Mouse (Mus musculus) olfactory bulb, adult 2 months (tissue): ENCODE results near the gene Syne3. TPM values are rescaled to one million over a fixed set of nuclear protein-coding genes. Genes with fewer than 3 reads are reported as not detected.
A peak's percentile ranks its signal among the peaks of the same experiment; 100 is the strongest.

Experiments
- H3K27ac ChIP-seq: fragments of 200-500 bp; 2 replicates; pipeline ENCODE4 v1.5.1; 2012; ENCODE audit warnings: low read depth, low read length; ENCODE audit not compliant: insufficient read depth
- H3K4me1 ChIP-seq: fragments of 200-500 bp; 2 replicates; pipeline ENCODE4 v1.6.1; 2012; ENCODE audit warnings: low read length; ENCODE audit not compliant: control insufficient read depth, insufficient read depth
- H3K4me3 ChIP-seq: fragments of 200-500 bp; 2 replicates; pipeline ENCODE4 v1.5.1; 2012; ENCODE audit warnings: mild to moderate bottlenecking, low read depth, low read length, moderate library complexity; ENCODE audit not compliant: insufficient read depth
- CTCF ChIP-seq: fragments of 200-500 bp; IDR thresholded peaks from 2 replicates; pipeline ENCODE4 v1.5.1; 2012; ENCODE audit warnings: low read depth, mild to moderate bottlenecking, low read length, moderate library complexity; ENCODE audit not compliant: insufficient read depth
- POLR2A ChIP-seq: fragments of 200-500 bp; IDR thresholded peaks from 2 replicates; pipeline ENCODE4 v1.6.1; 2012; ENCODE audit warnings: mild to moderate bottlenecking, low read depth, low read length, moderate library complexity; ENCODE audit not compliant: insufficient read depth
- WGBS: fragments of 180-500 bp; shearing (Covaris S2); methylation state at CpG from one replicate; pipeline ENCODE4 v1.1.7; 2018; 5-methylcytosine and 5-hydroxymethylcytosine counted together
- polyA plus RNA-seq: library from polyadenylated mRNA; stranded (reverse); fragments of >200 nt; gene quantifications from 2 replicates; pipeline ENCODE4 v1.2.4, GENCODE M21; 2012; ENCODE audit warnings: low replicate concordance; ENCODE audit not compliant: missing spikeins, insufficient read depth, insufficient read length

The Syne3 gene
- polyA plus RNA-seq, 1 experiment, result not detected

GRCm38 (mm10) chr12:104901320-104901719 lies 108.3 kb downstream of the Syne3 start:
- Histone ChIP-seq H3K4me3 (no peak overlapping the region), H3K27ac (no peak overlapping the region), H3K4me1 (peaks cover 11% of the 10 kb centered on the region)
- TF ChIP-seq POLR2A, result no peak
- TF ChIP-seq CTCF, result no peak
- WGBS, result 64% methylated on average over 8 of the region's 8 CpGs

- 62% methylated on average over 3 of the region's 3 CpGs for WGBS
- TF ChIP-seq POLR2A (no peak), CTCF (no peak)
- Histone ChIP-seq H3K27ac (no peak overlapping the region), H3K4me3 (no peak overlapping the region), H3K4me1 (peaks cover 11% of the 10 kb centered on the region)
Observed at GRCm38 (mm10) chr12:104899835-104900234, 109.8 kb downstream of the Syne3 start.

GRCm38 (mm10) chr12:104899161-104899560 lies 110.4 kb downstream of the Syne3 start:
- TF ChIP-seq CTCF, result no peak
- TF ChIP-seq POLR2A, result no peak
- H3K27ac ChIP-seq, result no peak overlapping the region
- 83% methylated on average over 11 of the region's 11 CpGs for WGBS

GRCm38 (mm10) chr12:104898718-104899117 lies 110.9 kb downstream of the Syne3 start:
- WGBS, result 78% methylated on average over 9 of the region's 9 CpGs
- TF ChIP-seq CTCF, result no peak
- TF ChIP-seq POLR2A, result no peak
- no peak overlapping the region for H3K4me3 ChIP-seq
- peaks cover 14% of the 10 kb centered on the region for H3K4me1 ChIP-seq
- no peak overlapping the region for H3K27ac ChIP-seq

More at GRCm38 (mm10) chr12:104899161-104899560, 110.4 kb downstream of the Syne3 start:
- peaks cover 13% of the 10 kb centered on the region for H3K4me1 ChIP-seq
- H3K4me3 ChIP-seq, result no peak overlapping the region

- WGBS, result 73% methylated on average over 8 of the region's 8 CpGs
- Histone ChIP-seq H3K4me1 (peaks cover 16% of the 10 kb centered on the region), H3K27ac (peak overlapping the region; percentile 49), H3K4me3 (no peak overlapping the region)
- TF ChIP-seq POLR2A, result no peak
- TF ChIP-seq CTCF, result no peak
Observed at GRCm38 (mm10) chr12:104897051-104897618, 112.5 kb downstream of the Syne3 start.

GRCm38 (mm10) chr12:104896640-104897039 lies 113.0 kb downstream of the Syne3 start:
- TF ChIP-seq POLR2A (no peak), CTCF (no peak)
- H3K4me1 ChIP-seq, result peaks cover 16% of the 10 kb centered on the region
- no peak overlapping the region for H3K4me3 ChIP-seq
- 60% methylated on average over 16 of the region's 16 CpGs for WGBS
- H3K27ac ChIP-seq, result peak overlapping the region; percentile 49

- Histone ChIP-seq H3K4me3 (no peak overlapping the region), H3K4me1 (peaks cover 12% of the 10 kb centered on the region), H3K27ac (no peak overlapping the region)
- TF ChIP-seq POLR2A (no peak), CTCF (no peak)
- 53% methylated on average over 3 of the region's 3 CpGs for WGBS
Observed at GRCm38 (mm10) chr12:104892245-104892644, 117.4 kb downstream of the Syne3 start.

- H3K27ac ChIP-seq, result no peak overlapping the region
- H3K4me1 ChIP-seq, result peaks cover 11% of the 10 kb centered on the region
- H3K4me3 ChIP-seq, result no peak overlapping the region
- no peak for TF ChIP-seq CTCF
- no peak for TF ChIP-seq POLR2A
- 91% methylated on average over 8 of the region's 8 CpGs for WGBS
Observed at GRCm38 (mm10) chr12:104890066-104890465, 119.5 kb downstream of the Syne3 start.

GRCm38 (mm10) chr12:104886104-104886503 lies 123.5 kb downstream of the Syne3 start:
- Histone ChIP-seq H3K4me3 (no peak overlapping the region), H3K4me1 (peaks cover 5% of the 10 kb centered on the region; the same call in 1 of the 2 replicates), H3K27ac (no peak overlapping the region)
- 63% methylated on average over 7 of the region's 7 CpGs for WGBS
- TF ChIP-seq CTCF, result no peak
- TF ChIP-seq POLR2A, result no peak
